Mouse (Mus musculus) heart, embryonic 13.5 days (tissue): ENCODE data around the gene Sprr2e. TPM values are rescaled to one million over a fixed set of nuclear protein-coding genes. Genes with fewer than 3 reads are reported as not detected.

ENCODE experiments used
- polyA plus RNA-seq: library from polyadenylated mRNA; unstranded; fragments of >200 nt; fragmentation: Nextera tagmentation; extraction: Ambion mirVana; gene quantifications from 2 replicates; pipeline ENCODE4 v1.2.1, GENCODE M21; 2015

Sprr2e gene
- polyA plus RNA-seq, 1 experiment from 2014 or later: not detected

Other genes with a start within 250 kb of the Sprr2e start
- not detected in 2 replicates for gene Prr9, start 228.2 kb upstream of the Sprr2e start, polyA plus RNA-seq
- not detected in 2 replicates for gene Lelp1, start 209.4 kb upstream of the Sprr2e start, polyA plus RNA-seq
- gene Sprr2a1, start 136.3 kb upstream of the Sprr2e start, polyA plus RNA-seq: not detected in 2 replicates
- 1.6 and 2.0 TPM in 2 replicates for gene Sprr2a2, start 136.2 kb upstream of the Sprr2e start, polyA plus RNA-seq
- not detected in 2 replicates for gene Sprr2a3, start 66.7 kb upstream of the Sprr2e start, polyA plus RNA-seq
- not detected in 2 replicates for gene Sprr2b, start 35.5 kb upstream of the Sprr2e start, polyA plus RNA-seq
- not detected in 2 replicates for gene Sprr2d, start 13.0 kb upstream of the Sprr2e start, polyA plus RNA-seq
- gene Sprr2f, start 13.0 kb downstream of the Sprr2e start, polyA plus RNA-seq: not detected in 2 replicates
- not detected in 2 replicates for gene Sprr2h, start 33.5 kb downstream of the Sprr2e start, polyA plus RNA-seq
- gene Sprr2i, start 55.8 kb downstream of the Sprr2e start, polyA plus RNA-seq: not detected in 2 replicates
- not detected in 2 replicates for gene Sprr2j-ps, start 65.9 kb downstream of the Sprr2e start, polyA plus RNA-seq
- gene Gm9774, start 77.3 kb downstream of the Sprr2e start, polyA plus RNA-seq: 6.5 and 6.8 TPM in 2 replicates
- not detected in 2 replicates for gene Sprr2k, start 80.4 kb downstream of the Sprr2e start, polyA plus RNA-seq
- not detected in 2 replicates for gene Sprr1b, start 86.6 kb downstream of the Sprr2e start, polyA plus RNA-seq
- not detected in 2 replicates for gene Sprr3, start 106.6 kb downstream of the Sprr2e start, polyA plus RNA-seq
- 0.19 and 0.31 TPM in 2 replicates for gene Sprr1a, start 133.8 kb downstream of the Sprr2e start, polyA plus RNA-seq
- gene Sprr4, start 148.3 kb downstream of the Sprr2e start, polyA plus RNA-seq: not detected in 2 replicates
- gene 2310046K23Rik, start 182.4 kb downstream of the Sprr2e start, polyA plus RNA-seq: not detected in 2 replicates
- not detected in 2 replicates for gene Ivl, start 221.6 kb downstream of the Sprr2e start, polyA plus RNA-seq
- not detected in 2 replicates for gene Smcp, start 236.9 kb downstream of the Sprr2e start, polyA plus RNA-seq